Mouse (Mus musculus) adrenal gland, adult 8-10 months (tissue): ENCODE results near the gene Aebp2. TPM values are rescaled to one million over a fixed set of nuclear protein-coding genes. Genes with fewer than 3 reads are reported as not detected.
A peak's percentile ranks its signal among the peaks of the same experiment; 100 is the strongest.

Experiments used
- DNase-seq: peaks from one replicate; pipeline ENCODE4 v3.0.0; 2022
- total RNA-seq, 4 experiments: library from RNA; stranded (reverse); gene quantifications; 2 replicates each; pipeline ENCODE4 v1.2.4; 2022

The Aebp2 gene
- total RNA-seq, 4 experiments from 2014 or later: 38.0 to 55.7 (median 50.2) TPM

GRCm38 (mm10) chr6:140701259-140701658 is 78.8 kb downstream of the Aebp2 start:
- no peak for DNase-seq

- no peak for DNase-seq
Measured at GRCm38 (mm10) chr6:140705132-140705531, 82.7 kb downstream of the Aebp2 start.

- DNase-seq: no peak
Measured at GRCm38 (mm10) chr6:140706056-140706455, 83.6 kb downstream of the Aebp2 start.

GRCm38 (mm10) chr6:140708059-140708458 is 85.6 kb downstream of the Aebp2 start:
- no peak for DNase-seq

GRCm38 (mm10) chr6:140709415-140710107 is 87.1 kb downstream of the Aebp2 start:
- DNase-seq: no peak

- DNase-seq: peak; percentile 29
Measured at GRCm38 (mm10) chr6:140712754-140713153, 90.3 kb downstream of the Aebp2 start.

- DNase-seq: peak; percentile 26
Measured at GRCm38 (mm10) chr6:140714905-140715365, 92.5 kb downstream of the Aebp2 start.

- DNase-seq: no peak
Measured at GRCm38 (mm10) chr6:140722058-140722457, 99.6 kb downstream of the Aebp2 start.

Other genes starting within 250 kb of the Aebp2 start
- gene Plekha5, start 198.6 kb upstream of the Aebp2 start, total RNA-seq: 10 to 100 TPM; 31.4 to 39.2 (median 34.6) TPM
- gene Gm11077, start 106.6 kb downstream of the Aebp2 start, total RNA-seq: not detected